Mouse (Mus musculus): Measurements from ENCODE around the gene Tom1l2. TPM values are rescaled to one million over a fixed set of nuclear protein-coding genes. Genes with fewer than 3 reads are reported as not detected.
A peak's percentile ranks its signal among the peaks of the same experiment; 100 is the strongest.

Tom1l2 gene
- total RNA-seq, 2 experiments from 2014 or later: 3.9 to 19.0 TPM

DNA sequence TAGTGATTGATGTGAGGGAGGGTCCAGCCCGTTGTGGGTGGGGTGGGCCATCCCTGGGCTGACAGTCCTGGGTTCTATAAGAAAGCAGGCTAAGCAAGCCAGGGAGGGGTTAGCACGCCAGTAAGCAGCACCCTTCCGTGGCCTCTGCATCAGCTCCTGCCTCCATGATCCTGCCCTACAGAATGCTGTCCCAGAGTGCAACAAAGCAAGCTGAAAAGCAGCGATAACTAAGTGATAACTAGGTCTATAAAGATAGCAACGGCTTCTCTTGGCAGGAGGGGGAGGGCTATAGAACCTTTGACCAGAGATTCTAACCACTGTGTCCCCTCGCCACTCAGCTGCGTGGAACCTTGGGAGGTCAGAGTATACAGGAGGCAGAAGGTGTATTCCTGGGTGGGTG is 135.2 kb downstream of the Tom1l2 start:
- ATAC-seq (replicated peaks; ENCODE audit: low FRiP score, low TSS enrichment, poor library complexity, severe bottlenecking): peak; percentile 51

DNA sequence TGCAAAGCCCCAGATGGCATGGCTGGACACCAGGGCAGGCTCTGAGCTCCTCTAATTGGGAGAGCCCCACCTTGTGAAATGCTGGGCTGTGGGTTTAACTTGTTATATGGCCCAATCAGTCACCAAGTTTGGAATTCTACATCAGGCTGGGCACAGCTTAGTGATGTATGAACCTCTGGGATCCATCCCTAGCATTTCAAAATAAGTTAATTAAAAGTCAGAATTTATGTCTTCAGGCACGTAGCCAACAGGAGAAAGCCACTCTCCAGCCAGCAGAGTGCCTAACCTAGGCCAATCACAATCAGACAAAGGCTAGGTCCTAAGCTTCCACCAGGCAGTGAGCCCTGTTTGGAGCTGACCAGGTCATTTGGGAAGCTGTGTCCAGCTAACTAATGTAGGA is 136.0 kb downstream of the Tom1l2 start:
- ATAC-seq (replicated peaks; ENCODE audit: low FRiP score, low TSS enrichment, poor library complexity, severe bottlenecking): no peak

DNA sequence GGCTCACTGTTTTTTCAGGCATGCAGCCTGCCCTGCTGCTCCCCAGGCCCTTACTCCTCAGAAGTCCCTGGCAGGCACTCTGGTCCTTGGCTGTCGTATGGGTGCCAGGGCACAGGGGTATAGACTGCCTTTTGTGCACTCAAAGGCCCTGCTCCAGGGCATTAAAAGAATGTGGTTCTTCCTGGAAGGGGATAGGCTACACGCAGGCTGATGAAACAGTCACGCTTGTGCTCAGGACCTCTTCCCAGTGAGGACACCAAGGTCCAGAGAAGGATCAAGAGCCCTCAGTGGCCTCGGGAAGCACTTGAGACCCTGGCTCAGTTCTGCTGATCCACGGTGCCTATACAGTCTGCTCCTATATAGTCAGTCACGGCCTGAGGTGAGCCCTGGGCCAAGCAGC is 139.4 kb downstream of the Tom1l2 start:
- no peak for ATAC-seq (replicated peaks; ENCODE audit: low FRiP score, low TSS enrichment, poor library complexity, severe bottlenecking)

DNA sequence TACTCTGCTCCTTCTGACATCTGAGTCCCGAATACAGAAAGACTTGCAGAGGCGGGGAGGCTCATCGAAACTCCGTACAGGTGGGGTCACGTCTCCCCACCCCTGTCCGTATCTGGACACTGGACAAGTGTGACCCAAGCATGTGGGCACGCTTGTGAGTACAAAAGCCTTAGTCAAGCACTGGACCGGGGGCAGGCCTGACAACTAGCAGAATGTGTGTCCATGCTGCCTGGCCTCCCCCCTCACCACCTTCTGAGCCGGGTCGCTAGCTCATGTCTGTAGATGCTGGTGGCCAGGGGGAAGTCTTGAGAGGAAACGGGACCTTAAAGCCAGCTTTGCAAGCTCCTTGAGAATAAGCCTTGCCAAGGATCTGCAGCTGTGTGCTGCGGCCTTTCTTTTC is 140.9 kb downstream of the Tom1l2 start:
- no peak for ATAC-seq (replicated peaks; ENCODE audit: low FRiP score, low TSS enrichment, poor library complexity, severe bottlenecking)

DNA sequence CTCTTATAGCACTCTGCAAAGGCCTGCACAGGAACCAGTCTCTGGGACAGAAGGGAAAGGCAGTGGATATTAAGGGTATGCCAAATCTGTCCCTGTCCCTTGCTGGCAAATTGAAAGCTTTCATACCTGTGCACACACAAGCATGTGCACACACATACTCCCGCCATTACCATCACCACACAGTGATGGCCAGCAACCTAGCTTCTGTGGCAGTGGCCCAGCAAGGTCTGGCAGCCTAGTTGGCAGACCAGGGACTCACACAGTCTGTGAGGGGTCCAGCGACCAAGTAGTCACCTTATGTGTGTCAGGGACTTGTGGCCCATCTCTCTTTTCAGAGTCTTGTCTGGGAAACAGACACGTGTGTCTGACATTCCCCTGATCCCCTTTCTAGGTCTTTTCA is 141.6 kb downstream of the Tom1l2 start:
- no peak for ATAC-seq (replicated peaks; ENCODE audit: low FRiP score, low TSS enrichment, poor library complexity, severe bottlenecking)

DNA sequence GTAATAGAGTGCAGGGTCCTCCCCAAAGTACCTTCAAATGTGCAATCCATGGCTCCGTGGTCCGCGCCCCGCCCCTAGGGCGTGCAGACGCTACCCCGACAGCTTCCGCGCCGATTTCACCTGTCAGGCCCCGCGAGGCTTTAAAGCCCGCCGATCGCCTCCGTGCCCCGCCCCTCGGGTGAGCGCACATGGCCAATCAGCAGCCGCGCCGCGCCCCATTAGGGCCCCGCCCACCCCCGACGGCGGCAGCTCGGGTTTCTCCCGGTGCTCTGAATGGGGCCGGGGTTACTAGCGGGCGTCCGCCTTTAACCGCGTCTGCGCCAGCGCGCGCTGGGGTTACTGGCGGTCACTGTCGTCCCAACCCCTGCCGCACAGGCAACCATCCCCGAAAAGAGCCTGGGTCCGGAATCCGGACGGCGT is 142.4 kb downstream of the Tom1l2 start:
- ATAC-seq (replicated peaks; ENCODE audit: low FRiP score, low TSS enrichment, poor library complexity, severe bottlenecking): peak; percentile 83

DNA sequence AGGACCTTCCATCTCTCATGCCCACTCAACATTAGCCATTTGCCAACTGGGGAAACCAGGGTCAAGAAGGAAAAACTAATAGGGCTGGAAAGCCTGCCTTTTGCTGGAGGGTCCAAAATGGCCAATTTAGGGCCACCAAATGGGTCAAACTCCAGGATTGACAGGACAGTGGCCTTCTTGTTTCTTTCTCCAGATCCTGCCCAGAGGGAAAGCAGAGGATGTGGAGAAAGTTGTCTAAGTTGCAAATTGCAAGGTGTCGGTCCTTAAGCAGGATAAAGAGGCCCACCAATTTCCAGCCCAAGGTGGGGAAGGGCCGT is 142.8 kb downstream of the Tom1l2 start:
- ATAC-seq (replicated peaks; ENCODE audit: low FRiP score, low TSS enrichment, poor library complexity, severe bottlenecking): no peak

DNA sequence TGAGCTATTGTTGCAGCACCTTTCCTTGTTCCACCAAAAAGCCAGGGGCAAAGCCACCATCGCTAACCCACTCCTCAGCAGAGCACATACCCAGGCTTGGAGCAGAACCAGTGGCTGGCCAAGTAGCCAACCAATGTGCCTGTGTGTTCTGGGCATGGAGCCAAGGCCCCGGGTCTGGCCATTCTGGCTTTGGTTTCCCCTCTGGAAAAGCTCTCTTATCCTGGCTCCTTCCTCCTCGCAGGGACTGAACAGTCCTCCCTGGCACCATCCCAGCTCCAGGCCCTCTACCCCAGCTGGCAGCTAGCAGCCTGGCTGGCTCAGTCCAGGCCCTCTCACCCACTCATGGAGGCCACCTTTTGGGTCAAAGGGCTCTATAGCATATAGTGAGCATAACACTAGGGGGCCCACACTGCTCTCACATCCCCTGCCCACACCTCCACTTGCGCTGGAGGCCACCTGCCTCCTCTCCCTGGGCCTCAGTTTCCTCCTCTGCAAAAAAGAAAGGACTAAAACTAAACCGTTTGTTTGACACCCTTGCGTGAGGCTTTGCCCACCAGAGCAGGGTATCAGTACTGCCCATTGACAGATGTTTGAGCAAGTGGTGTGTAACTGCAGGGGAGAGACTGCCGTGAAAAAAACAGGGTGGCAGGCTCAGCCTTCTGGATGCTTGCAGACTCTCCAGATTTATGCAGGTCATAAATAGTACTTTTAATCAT is 143.3 kb downstream of the Tom1l2 start:
- ATAC-seq (replicated peaks; ENCODE audit: low FRiP score, low TSS enrichment, poor library complexity, severe bottlenecking): no peak

DNA sequence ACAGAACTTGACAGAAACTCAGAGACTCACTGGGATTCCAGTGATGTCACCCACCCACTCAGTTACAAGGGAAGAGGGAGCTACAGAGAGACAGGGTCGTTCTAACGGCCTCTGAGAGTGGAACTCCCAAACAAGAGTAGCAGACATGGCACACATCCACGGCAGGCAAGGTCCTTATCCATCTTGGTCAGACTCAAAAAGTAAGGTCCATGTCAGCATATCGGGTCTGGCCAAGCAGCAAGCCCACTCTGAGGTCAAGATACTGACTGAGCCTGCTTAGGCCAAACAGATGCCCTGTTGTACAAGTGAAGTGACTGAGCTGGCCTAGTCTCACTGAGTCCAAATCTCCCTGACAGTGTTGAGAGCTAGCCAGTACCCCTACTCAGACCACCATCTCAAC is 144.0 kb downstream of the Tom1l2 start:
- no peak for ATAC-seq (replicated peaks; ENCODE audit: low FRiP score, low TSS enrichment, poor library complexity, severe bottlenecking)

DNA sequence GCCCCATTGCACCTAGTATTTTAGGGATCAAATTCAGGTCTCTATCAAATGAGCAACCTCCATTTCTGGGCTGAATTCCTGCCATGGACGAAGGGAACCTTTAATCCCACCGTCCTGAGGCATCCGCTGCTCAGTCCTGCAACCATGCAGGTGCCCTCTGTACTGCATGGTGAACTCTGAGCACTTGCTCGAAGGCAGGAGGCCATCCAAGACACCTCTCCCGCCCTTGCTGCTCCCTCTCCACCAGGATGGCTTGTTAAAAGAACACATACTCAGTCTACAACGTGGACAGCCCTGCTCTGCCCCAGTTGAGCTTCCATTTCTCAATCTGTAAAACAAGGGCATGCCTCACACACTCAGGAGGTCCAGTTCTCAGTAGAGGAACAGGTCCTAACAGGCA is 144.5 kb downstream of the Tom1l2 start:
- ATAC-seq (replicated peaks; ENCODE audit: low FRiP score, low TSS enrichment, poor library complexity, severe bottlenecking): no peak

DNA sequence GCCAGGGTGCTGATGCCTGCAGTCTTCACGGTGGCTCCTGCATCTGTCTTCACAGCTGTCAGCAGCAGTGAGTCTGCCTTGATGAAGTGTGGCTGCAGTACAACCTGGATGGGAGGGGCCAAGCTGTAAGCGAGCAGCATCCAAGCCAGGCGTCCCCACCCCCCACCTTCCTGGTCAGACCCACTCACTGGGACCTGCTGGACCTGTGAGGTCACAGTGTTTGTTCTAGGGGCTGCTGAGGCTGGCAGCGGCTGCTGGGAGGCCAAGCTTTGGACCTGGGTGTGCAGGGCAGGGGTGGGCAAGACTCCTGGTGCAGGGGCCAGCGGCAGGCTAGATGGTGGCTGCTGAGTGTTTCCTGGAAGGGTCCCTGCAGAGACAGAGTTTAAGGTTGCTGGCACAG is 146.5 kb downstream of the Tom1l2 start:
- ATAC-seq (replicated peaks; ENCODE audit: low FRiP score, low TSS enrichment, poor library complexity, severe bottlenecking): no peak

DNA sequence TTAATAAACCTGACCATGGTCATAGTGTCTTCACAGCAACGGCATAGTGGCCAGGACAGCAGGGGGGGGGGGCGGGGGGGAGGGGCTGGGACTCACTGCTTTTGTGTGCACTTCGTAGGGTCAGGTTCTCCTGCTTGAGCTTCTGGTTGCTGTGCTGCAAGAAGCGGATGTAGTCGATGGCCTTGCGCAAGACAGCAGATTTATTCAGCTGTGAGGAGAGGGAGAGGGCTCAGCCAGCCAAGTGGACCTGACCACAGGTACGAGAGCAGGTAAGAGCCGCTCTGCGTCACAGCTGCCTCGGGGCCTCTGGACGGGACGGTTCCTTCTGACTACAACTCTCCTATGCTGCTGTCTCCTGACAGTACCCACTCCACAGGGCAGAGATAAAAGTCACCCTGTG is 147.7 kb downstream of the Tom1l2 start:
- ATAC-seq (replicated peaks; ENCODE audit: low FRiP score, low TSS enrichment, poor library complexity, severe bottlenecking): no peak

DNA sequence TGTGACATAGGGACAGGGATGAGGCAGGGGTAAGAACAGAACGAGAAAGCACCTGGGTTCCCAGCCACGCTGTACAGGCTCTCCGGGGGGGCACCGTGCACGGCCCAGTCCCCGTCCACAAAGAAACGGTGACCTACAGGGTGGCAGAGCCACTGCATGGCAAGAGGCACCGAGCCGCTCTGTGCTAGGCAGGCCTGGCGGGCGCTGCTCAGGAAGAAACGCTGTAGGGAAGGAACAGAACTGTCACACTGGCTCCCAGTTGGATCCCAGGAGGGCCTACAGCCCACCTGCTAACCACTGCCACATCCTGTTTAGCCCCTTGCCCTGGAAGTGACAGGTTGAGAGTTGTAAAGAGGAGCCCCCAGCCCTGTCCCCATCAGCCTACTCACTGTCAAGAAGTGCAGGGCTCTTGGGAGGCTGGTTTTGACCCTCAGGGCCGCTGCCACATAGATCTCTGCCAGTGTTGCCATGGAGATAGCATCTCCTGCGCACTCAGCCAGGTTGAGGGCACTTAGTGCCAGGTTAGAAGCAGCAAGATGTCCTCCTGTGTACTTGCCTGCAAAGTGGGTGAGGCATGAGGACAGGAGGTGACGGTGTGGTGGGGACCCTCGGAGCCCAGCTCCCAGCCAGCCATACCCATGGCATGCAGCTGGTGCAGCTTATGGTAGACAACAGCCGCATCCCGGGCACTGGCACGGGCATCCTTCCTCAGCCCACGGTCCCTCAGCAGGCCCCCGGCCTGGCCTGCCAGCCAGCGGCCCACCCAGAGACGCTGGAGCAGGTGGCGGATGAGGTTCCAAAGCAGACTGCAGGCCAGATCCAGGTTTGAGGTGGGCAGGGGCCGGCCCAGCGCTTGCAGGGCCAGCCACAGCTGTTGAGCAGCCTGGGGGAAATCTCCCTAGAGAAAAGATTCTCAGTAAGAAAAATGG is 149.7 kb downstream of the Tom1l2 start:
- no peak for ATAC-seq (replicated peaks; ENCODE audit: low FRiP score, low TSS enrichment, poor library complexity, severe bottlenecking)

DNA sequence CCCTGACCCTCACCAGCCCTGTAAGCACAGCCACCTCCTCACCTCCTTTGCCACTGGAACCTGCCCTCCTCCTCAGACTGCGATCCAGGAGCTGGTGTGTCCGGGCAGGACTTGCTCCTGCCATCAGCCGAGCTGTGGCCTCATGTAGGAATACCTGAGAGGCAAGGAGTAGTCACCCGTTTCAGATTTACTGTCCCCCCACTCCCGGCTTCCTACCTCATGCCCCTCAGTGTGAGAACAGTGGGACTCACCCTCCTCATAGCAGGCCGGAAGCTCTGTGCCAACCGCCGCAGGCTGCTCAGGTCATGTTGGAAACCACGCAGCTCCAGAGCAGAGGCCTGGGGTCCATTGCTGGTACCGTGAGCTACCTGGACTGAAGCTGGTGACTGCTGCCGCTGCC is 152.3 kb downstream of the Tom1l2 start:
- no peak for ATAC-seq (replicated peaks; ENCODE audit: low FRiP score, low TSS enrichment, poor library complexity, severe bottlenecking)

DNA sequence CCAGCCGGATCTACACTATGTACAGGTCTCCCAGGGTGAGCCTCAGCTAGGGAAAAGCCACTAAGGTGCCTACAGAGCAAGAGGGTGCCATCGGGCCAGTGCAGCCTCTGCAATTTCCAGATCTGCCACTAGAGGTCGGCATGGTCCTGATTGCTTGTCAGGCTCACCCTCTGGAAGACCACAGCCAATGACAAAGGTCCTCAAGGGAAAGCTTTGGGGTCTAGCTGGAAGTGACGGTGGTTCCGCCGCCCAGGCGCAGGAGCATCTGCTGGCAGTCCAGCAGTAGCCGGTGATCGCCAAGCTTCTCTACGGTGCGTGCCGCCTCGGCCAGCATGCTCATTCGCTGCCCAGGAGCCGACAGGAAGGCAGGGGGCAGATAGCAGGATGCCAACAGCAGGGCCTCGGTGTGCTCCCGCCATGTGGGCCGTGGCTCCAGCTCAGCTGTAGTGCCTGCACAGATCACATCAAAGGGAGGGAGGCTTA is 153.0 kb downstream of the Tom1l2 start:
- ATAC-seq (replicated peaks; ENCODE audit: low FRiP score, low TSS enrichment, poor library complexity, severe bottlenecking): peak; percentile 66

DNA sequence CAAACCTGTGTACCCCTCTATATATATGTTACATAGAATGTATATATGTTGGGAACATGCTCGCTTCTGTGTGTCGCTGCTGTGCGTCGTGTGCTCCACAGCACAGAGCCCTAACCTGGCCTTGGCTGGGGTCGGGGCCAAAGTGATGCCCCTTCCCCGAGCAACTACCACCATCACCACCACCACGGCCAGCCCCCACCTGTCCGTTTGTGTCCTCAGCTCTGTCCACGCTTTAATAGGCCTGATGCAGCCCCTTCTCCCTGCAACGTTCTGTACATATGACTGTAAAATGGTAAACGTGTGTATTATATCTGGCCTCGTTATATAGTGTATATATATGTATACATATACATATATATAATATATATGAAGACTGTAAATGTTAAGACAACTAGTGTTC is 154.1 kb downstream of the Tom1l2 start:
- no peak for ATAC-seq (replicated peaks; ENCODE audit: low FRiP score, low TSS enrichment, poor library complexity, severe bottlenecking)

DNA sequence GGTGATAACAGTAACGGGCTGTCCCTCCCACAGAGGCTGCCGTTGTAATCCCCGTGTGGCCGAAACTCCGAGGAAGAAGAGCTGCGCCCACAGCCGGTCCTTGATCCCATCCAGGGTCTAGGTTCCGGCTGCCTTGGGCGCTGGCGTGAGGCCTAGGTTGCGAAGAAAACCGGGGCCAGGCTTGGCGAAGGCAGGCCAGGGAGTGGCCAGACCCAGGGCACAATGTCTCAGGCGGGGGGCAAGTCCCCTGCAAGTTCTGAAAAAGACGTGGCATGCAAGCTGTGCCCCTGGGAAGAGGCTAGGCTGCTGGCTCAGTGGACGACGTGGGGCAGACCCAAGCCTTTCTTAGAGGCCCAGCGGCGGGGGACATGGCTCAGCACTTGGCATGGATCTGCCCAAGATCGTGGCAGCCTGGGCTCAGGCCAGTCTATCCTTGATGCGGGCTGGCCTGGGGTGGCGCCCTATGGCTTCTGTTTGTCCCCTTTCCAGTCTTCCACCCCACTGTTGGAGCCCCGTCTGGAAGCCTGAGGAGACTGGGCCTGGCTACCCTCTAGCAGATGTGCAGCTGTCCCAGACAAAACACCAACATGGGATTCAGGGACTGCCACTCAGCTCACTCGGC is 154.6 kb downstream of the Tom1l2 start:
- no peak for ATAC-seq (replicated peaks; ENCODE audit: low FRiP score, low TSS enrichment, poor library complexity, severe bottlenecking)

DNA sequence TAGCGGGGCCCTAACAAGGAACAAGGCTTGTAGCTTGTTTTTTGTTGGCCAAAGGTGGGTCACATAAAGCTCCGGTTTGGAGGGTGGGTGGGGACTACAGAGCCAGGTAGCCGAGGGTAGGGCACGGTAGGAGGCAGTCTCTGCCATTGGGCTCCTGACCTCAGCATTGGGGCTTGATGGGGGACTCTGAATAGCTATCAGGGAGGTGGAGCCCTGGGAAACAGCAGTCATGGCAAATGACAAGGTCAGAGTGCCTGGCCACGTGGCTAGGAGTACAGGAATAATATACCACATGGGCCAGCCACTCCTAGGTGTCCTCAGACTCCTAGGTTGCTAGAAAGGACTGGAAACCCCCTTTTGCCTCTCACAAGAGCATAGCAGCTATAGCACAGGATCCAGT is 156.4 kb downstream of the Tom1l2 start:
- ATAC-seq (replicated peaks; ENCODE audit: low FRiP score, low TSS enrichment, poor library complexity, severe bottlenecking): no peak

DNA sequence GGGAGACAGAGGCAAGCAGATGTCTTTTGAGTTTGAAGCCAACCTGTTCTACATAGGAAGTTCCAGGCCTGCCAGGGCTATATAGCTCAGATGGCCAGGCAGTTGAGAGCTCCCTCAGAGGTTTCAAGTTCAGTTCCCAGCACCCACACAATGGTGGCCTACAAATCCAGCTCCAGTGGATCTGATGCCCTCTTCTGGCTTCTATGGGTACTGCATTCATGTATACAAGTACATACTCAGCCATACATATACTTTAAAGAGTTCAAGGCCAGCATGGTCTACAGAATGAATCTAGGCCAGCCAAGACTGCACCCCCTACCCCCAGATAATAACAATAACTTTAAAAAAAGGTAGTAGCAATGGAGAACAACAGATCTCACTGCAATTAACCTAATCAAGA is 157.6 kb downstream of the Tom1l2 start:
- no peak for ATAC-seq (replicated peaks; ENCODE audit: low FRiP score, low TSS enrichment, poor library complexity, severe bottlenecking)

DNA sequence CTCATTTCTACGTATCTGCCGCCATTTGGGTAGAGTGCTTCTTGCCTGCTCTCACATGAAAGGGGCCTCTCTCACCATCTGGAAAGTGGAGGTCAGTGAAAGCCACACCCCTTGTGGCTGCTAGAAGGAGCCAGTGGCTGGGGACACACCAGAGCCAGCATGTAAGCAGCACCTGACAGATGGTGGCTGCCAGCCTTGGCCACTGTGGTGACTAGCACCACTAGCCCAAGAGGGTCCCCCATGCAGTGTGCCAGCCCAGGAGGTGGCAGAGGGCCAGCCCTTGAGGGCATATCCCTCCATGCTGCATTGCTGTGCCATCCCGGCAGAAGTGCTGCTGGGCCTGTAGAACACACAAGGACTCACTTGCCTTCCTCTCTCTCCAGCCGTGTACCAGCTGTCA is 159.1 kb downstream of the Tom1l2 start:
- no peak for ATAC-seq (replicated peaks; ENCODE audit: low FRiP score, low TSS enrichment, poor library complexity, severe bottlenecking)

DNA sequence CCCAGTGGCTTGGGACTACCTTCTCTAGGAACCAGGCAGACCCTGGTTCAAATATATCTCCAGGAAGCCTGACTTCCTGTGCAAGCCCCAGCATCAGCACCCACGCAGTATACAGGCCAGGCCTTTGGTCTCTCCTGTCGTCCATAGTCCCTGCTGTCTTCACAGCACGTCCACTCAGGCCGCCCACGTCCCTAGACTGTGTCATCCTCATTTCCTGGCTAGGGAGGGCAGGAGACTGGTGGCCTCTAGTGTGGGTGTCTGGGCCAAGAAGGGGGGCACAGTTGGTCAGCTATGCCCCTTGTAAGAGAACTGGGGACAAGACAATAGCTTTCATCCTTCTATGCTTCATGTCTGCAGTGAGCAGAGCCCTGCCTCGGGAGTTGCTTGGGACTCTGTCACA is 160.2 kb downstream of the Tom1l2 start:
- ATAC-seq (replicated peaks; ENCODE audit: low FRiP score, low TSS enrichment, poor library complexity, severe bottlenecking): no peak

All from megakaryocyte-erythroid progenitor cell, adult 5-6 weeks (primary cell).